Mouse (Mus musculus): ENCODE results near the gene Dmac2. TPM values are rescaled to one million over a fixed set of nuclear protein-coding genes. Genes with fewer than 3 reads are reported as not detected.

Dmac2 gene
- polyA plus RNA-seq, 1 experiment: 86.2 TPM

- peaks cover 10% of the 10 kb centered on the region for H3K4me1 ChIP-seq (replicated peaks; ENCODE audit: control insufficient read depth, insufficient read depth, low read length)
- WGBS: 68% methylated on average over 4 of the region's 4 CpGs
- DNase-seq: no peak
- H3K27me3 ChIP-seq (ENCODE audit: control insufficient read depth, insufficient read depth, low read length): no peaks in the 10 kb centered on the region; the same call in 1 of the 2 replicates
- no peak overlapping the region for H3K27ac ChIP-seq (ENCODE audit: control insufficient read depth, insufficient read depth, low read length)
- no peak overlapping the region for H3K4me3 ChIP-seq (ENCODE audit: control insufficient read depth, insufficient read depth, low read length)
- peaks cover 11% of the 10 kb centered on the region for H3K36me3 ChIP-seq (ENCODE audit: control insufficient read depth, insufficient read depth, low read length)
- TF ChIP-seq POLR2A (IDR thresholded peaks at IDR 0.05; ENCODE audit: control insufficient read depth, extremely low read depth, insufficient read depth, low read length, poor library complexity) (no peak), CTCF (IDR thresholded peaks at IDR 0.05; ENCODE audit: borderline replicate concordance, control insufficient read depth, extremely low read depth, insufficient read depth, low read length, poor library complexity) (no peak)
Observed at GRCm38 (mm10) chr7:25672442-25672841, 53.2 kb downstream of the Dmac2 start.

DNA sequence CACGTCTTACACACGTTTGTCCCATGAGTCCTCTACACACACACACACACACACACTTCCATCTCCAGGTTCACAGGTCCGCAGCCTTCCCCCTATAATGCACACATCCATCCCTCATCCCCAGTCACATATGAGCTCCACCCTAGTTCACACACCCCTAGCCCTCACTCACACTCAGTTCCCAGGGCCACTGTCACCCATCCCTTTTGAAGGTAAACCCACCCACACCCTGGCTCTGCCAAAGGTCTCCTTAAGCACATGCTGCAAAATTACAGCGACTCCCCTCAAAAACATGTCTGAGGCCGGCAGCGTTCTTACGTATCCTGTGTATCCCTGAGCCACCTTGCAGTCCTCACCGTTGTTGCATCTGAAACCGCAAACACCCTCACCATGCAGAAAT lies 55.1 kb downstream of the Dmac2 start:
- Histone ChIP-seq H3K27ac (ENCODE audit: control insufficient read depth, insufficient read depth, low read length) (no peak overlapping the region), H3K4me1 (replicated peaks; ENCODE audit: control insufficient read depth, insufficient read depth, low read length) (peaks cover 12% of the 10 kb centered on the region), H3K27me3 (ENCODE audit: control insufficient read depth, insufficient read depth, low read length) (no peaks in the 10 kb centered on the region; the same call in 1 of the 2 replicates), H3K36me3 (ENCODE audit: control insufficient read depth, insufficient read depth, low read length) (no peaks in the 10 kb centered on the region), H3K4me3 (ENCODE audit: control insufficient read depth, insufficient read depth, low read length) (peak overlapping the region; percentile 26; the same call in 1 of the 2 replicates)
- DNase-seq: no peak
- TF ChIP-seq CTCF (IDR thresholded peaks at IDR 0.05; ENCODE audit: borderline replicate concordance, control insufficient read depth, extremely low read depth, insufficient read depth, low read length, poor library complexity): no peak
- no peak for TF ChIP-seq POLR2A (IDR thresholded peaks at IDR 0.05; ENCODE audit: control insufficient read depth, extremely low read depth, insufficient read depth, low read length, poor library complexity)
- 8% methylated on average over 9 of the region's 9 CpGs for WGBS

DNA sequence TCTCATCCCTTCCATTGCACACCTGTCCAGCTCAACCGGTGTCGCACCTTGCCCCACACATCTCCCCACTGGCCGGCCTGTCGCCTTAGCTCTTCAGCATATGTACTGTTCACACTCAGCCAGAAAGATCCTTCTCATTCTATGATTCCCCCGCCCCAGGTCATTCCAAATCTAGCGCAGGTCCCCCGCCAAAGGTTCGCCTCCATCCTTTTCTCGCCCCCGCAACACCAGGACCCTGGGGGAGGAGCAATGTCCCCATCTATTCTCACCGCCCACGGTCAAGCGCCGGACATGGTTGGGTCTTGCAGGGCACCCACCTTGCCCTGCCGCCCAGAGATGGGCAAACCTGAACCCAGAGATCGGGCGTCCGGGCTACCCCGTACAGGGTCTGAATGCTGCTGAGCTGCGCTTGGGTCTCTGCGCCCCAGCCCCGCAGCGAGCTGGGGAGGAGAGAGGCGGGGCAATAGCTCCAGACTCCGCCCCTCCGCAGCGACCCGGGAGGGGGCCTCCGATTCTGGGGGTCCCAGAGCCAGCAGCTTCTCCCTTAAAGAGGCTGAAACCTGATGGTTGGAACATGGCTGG lies 55.6 kb downstream of the Dmac2 start, which contains the start of gene Tmem91:
TSS of gene Tmem91 (minus strand) at position 448 of the 582 bp plus-strand sequence.
- TF ChIP-seq CTCF (IDR thresholded peaks at IDR 0.05; ENCODE audit: borderline replicate concordance, control insufficient read depth, extremely low read depth, insufficient read depth, low read length, poor library complexity): no peak
- TF ChIP-seq POLR2A (IDR thresholded peaks at IDR 0.05; ENCODE audit: control insufficient read depth, extremely low read depth, insufficient read depth, low read length, poor library complexity): no peak
- 1% methylated on average over 29 of the region's 29 CpGs for WGBS
- Histone ChIP-seq H3K27ac (ENCODE audit: control insufficient read depth, insufficient read depth, low read length) (no peak within 1 kb of the TSS), H3K4me3 (ENCODE audit: control insufficient read depth, insufficient read depth, low read length) (peak within 1 kb of the TSS; percentile 26), H3K4me1 (replicated peaks; ENCODE audit: control insufficient read depth, insufficient read depth, low read length) (peaks cover 12% of the 10 kb centered on the region), H3K27me3 (ENCODE audit: control insufficient read depth, insufficient read depth, low read length) (no peaks in the 10 kb centered on the region; the same call in 1 of the 2 replicates), H3K36me3 (ENCODE audit: control insufficient read depth, insufficient read depth, low read length) (no peaks in the 10 kb centered on the region)
- DNase-seq: peak; percentile 31

Other genes with a start within 250 kb of the Dmac2 start
- 13.4 and 20.6 TPM in 2 replicates for gene Cnfn, start 249.7 kb upstream of the Dmac2 start, polyA plus RNA-seq (2012; rRNA removed)
- 75.3 and 91.6 TPM in 2 replicates for gene Lipe, start 220.7 kb upstream of the Dmac2 start, polyA plus RNA-seq (2012; rRNA removed)
- gene Cxcl17, start 206.5 kb upstream of the Dmac2 start, polyA plus RNA-seq (2012; rRNA removed): 0.56 and 1.2 TPM in 2 replicates
- gene Ceacam1, start 141.8 kb upstream of the Dmac2 start, polyA plus RNA-seq (2012; rRNA removed): 5.0 and 5.8 TPM in 2 replicates
- 0.22 TPM in 1 of 2 replicates, not detected in the other for gene Ceacam2, start 79.6 kb upstream of the Dmac2 start, polyA plus RNA-seq (2012; rRNA removed)
- gene Erich4, start 3.5 kb upstream of the Dmac2 start, polyA plus RNA-seq (2012; rRNA removed): not detected in 2 replicates
- gene B3gnt8, start 7.2 kb downstream of the Dmac2 start, polyA plus RNA-seq (2012; rRNA removed): 28.7 and 32.8 TPM in 2 replicates
- 166 and 181 TPM in 2 replicates for gene Bckdha, start 39.6 kb downstream of the Dmac2 start, polyA plus RNA-seq (2012; rRNA removed)
- 141 and 146 TPM in 2 replicates for gene Exosc5, start 39.8 kb downstream of the Dmac2 start, polyA plus RNA-seq (2012; rRNA removed)
- gene Tmem91, start 55.8 kb downstream of the Dmac2 start, polyA plus RNA-seq (2012; rRNA removed): 1.4 and 2.9 TPM in 2 replicates
- 153 and 164 TPM in 2 replicates for gene B9d2, start 61.4 kb downstream of the Dmac2 start, polyA plus RNA-seq (2012; rRNA removed)
- 125 and 157 TPM in 2 replicates for gene Tgfb1, start 67.6 kb downstream of the Dmac2 start, polyA plus RNA-seq (2012; rRNA removed)
- gene Ccdc97, start 99.7 kb downstream of the Dmac2 start, polyA plus RNA-seq (2012; rRNA removed): 184 and 185 TPM in 2 replicates
- 102 and 134 TPM in 2 replicates for gene Hnrnpul1, start 135.3 kb downstream of the Dmac2 start, polyA plus RNA-seq (2012; rRNA removed)
- gene Axl, start 169.3 kb downstream of the Dmac2 start, polyA plus RNA-seq (2012; rRNA removed): 67.0 and 75.0 TPM in 2 replicates
- 2.7 and 5.2 TPM in 2 replicates for gene Cyp2s1, start 197.5 kb downstream of the Dmac2 start, polyA plus RNA-seq (2012; rRNA removed)

Measured in thymus, adult 2 months (tissue).